Mouse (Mus musculus) embryonic facial prominence, embryonic 12.5 days (tissue): ENCODE data around the gene Ap2a1. TPM values are rescaled to one million over a fixed set of nuclear protein-coding genes. Genes with fewer than 3 reads are reported as not detected.

Source experiments
- ATAC-seq: fragments of 200-750 bp; cut with Nextera tagmentation; 2 replicates; pipeline ENCODE4 v1.8.0; 2017; ENCODE audit not compliant: insufficient number of reproducible peaks, insufficient read depth, low FRiP score, low TSS enrichment
- H3K27ac ChIP-seq: fragments of 300-500 bp; sonication (generic); 2 replicates; pipeline ENCODE4 v1.5.1; 2016; ENCODE audit warnings: mild to moderate bottlenecking
- H3K27me3 ChIP-seq: fragments of 300-500 bp; sonication (generic); 2 replicates; pipeline ENCODE4 v1.6.1; 2016; ENCODE audit warnings: mild to moderate bottlenecking, moderate library complexity
- H3K36me3 ChIP-seq: fragments of 300-500 bp; sonication (generic); 2 replicates; pipeline ENCODE4 v1.6.1; 2016; ENCODE audit warnings: mild to moderate bottlenecking
- H3K4me1 ChIP-seq: fragments of 300-500 bp; sonication (generic); 2 replicates; pipeline ENCODE4 v1.6.1; 2016
- H3K4me2 ChIP-seq: fragments of 300-500 bp; sonication (generic); replicated peaks from 2 replicates; pipeline ENCODE4 v1.6.1; 2016; ENCODE audit warnings: mild to moderate bottlenecking, moderate library complexity
- H3K4me3 ChIP-seq: fragments of 300-500 bp; sonication (generic); 2 replicates; pipeline ENCODE4 v1.5.1; 2016; ENCODE audit warnings: mild to moderate bottlenecking
- H3K9ac ChIP-seq: fragments of 300-500 bp; sonication (generic); 2 replicates; pipeline ENCODE4 v1.6.1; 2016; ENCODE audit warnings: mild to moderate bottlenecking, moderate library complexity
- H3K9me3 ChIP-seq: fragments of 300-500 bp; sonication (generic); 2 replicates; pipeline ENCODE4 v1.6.1; 2016; ENCODE audit warnings: mild to moderate bottlenecking, moderate library complexity
- WGBS: fragments of 180-500 bp; shearing (Covaris S2); methylation state at CpG from one replicate; pipeline ENCODE4 v1.1.7; 2016; 5-methylcytosine and 5-hydroxymethylcytosine counted together
- polyA plus RNA-seq: library from polyadenylated mRNA; unstranded; fragments of >200 nt; fragmentation: Nextera tagmentation; extraction: Ambion mirVana; gene quantifications from 2 replicates; pipeline ENCODE4 v1.2.1, GENCODE M21; 2016

Gene Ap2a1
- polyA plus RNA-seq, 1 experiment from 2014 or later = 84.7 TPM

- peak; percentile 57; the same call in 1 of the 2 replicates for ATAC-seq
- H3K27ac ChIP-seq = 0 out of 2 replicates have a peak overlapping the region, but pooled peaks have one; percentile 64
These were observed 22.7 kb upstream of the Ap2a1 start for GRCm38 (mm10) chr7:44951960-44952359.

GRCm38 (mm10) chr7:44949922-44950321, 20.6 kb upstream of the Ap2a1 start:
- no peak for ATAC-seq
- H3K4me2 ChIP-seq = no peak overlapping the region
- H3K27me3 ChIP-seq = peaks cover 33% of the 10 kb centered on the region
- no peak overlapping the region for H3K4me3 ChIP-seq
- WGBS = 80% methylated on average over 6 of the region's 6 CpGs
- peaks cover 12% of the 10 kb centered on the region; the same call in 1 of the 2 replicates for H3K4me1 ChIP-seq
- H3K27ac ChIP-seq = no peak overlapping the region
- H3K9me3 ChIP-seq = no peaks in the 10 kb centered on the region
- H3K9ac ChIP-seq = no peak overlapping the region
- no peaks in the 10 kb centered on the region for H3K36me3 ChIP-seq

More at GRCm38 (mm10) chr7:44951960-44952359, 22.7 kb upstream of the Ap2a1 start:
- Histone ChIP-seq H3K36me3 (no peaks in the 10 kb centered on the region), H3K4me2 (peak overlapping the region; percentile 86), H3K9me3 (no peaks in the 10 kb centered on the region), H3K9ac (peak overlapping the region; percentile 61), H3K27me3 (peaks cover 33% of the 10 kb centered on the region), H3K4me1 (peaks cover 12% of the 10 kb centered on the region; the same call in 1 of the 2 replicates), H3K4me3 (peak overlapping the region; percentile 47)
- WGBS = under 1% methylated on average over 10 of the region's 10 CpGs

GRCm38 (mm10) chr7:44942904-44943303, 13.6 kb upstream of the Ap2a1 start, which contains the start of gene Tsks:
TSS of gene Tsks (plus strand) at chr7:44943204.
- H3K4me2 ChIP-seq = no peak within 1 kb of the TSS
- no peaks in the 10 kb centered on the region for H3K27me3 ChIP-seq
- no peaks in the 10 kb centered on the region for H3K36me3 ChIP-seq
- no peak within 1 kb of the TSS for H3K4me3 ChIP-seq
- no peak for ATAC-seq
- WGBS = 85% methylated on average over 7 of the region's 7 CpGs
- H3K9me3 ChIP-seq = no peaks in the 10 kb centered on the region
- H3K27ac ChIP-seq = no peak within 1 kb of the TSS
- no peaks in the 10 kb centered on the region for H3K4me1 ChIP-seq
- H3K9ac ChIP-seq = no peak within 1 kb of the TSS

- no peak overlapping the region for H3K4me3 ChIP-seq
- no peaks in the 10 kb centered on the region for H3K36me3 ChIP-seq
- no peak overlapping the region for H3K9ac ChIP-seq
- ATAC-seq = no peak
- 87% methylated on average over 4 of the region's 4 CpGs for WGBS
- no peaks in the 10 kb centered on the region for H3K4me1 ChIP-seq
- H3K27ac ChIP-seq = no peak overlapping the region
- H3K4me2 ChIP-seq = no peak overlapping the region
- no peaks in the 10 kb centered on the region for H3K9me3 ChIP-seq
- no peaks in the 10 kb centered on the region for H3K27me3 ChIP-seq
These were observed 9.4 kb upstream of the Ap2a1 start for GRCm38 (mm10) chr7:44938680-44939079.

GRCm38 (mm10) chr7:44928570-44928969, 726 bp downstream of the Ap2a1 start:
- H3K9me3 ChIP-seq = no peaks in the 10 kb centered on the region
- peak overlapping the region; percentile 97 for H3K4me3 ChIP-seq
- no peak overlapping the region for H3K27ac ChIP-seq
- H3K9ac ChIP-seq = peak overlapping the region; percentile 90
- H3K27me3 ChIP-seq = no peaks in the 10 kb centered on the region
- ATAC-seq = no peak
- peak overlapping the region; percentile 80 for H3K4me2 ChIP-seq
- peaks cover 22% of the 10 kb centered on the region for H3K36me3 ChIP-seq
- H3K4me1 ChIP-seq = peaks cover 20% of the 10 kb centered on the region
- WGBS = 11% methylated on average over 1 of the region's 1 CpGs

GRCm38 (mm10) chr7:44925468-44925867, 3.8 kb downstream of the Ap2a1 start:
- Histone ChIP-seq H3K9me3 (no peaks in the 10 kb centered on the region), H3K4me1 (peaks cover 18% of the 10 kb centered on the region), H3K9ac (no peak overlapping the region), H3K4me3 (no peak overlapping the region), H3K27ac (no peak overlapping the region), H3K36me3 (peaks cover 42% of the 10 kb centered on the region), H3K4me2 (no peak overlapping the region), H3K27me3 (no peaks in the 10 kb centered on the region)
- no peak for ATAC-seq
- WGBS = 70% methylated on average over 3 of the region's 3 CpGs

GRCm38 (mm10) chr7:44922530-44922929, 6.8 kb downstream of the Ap2a1 start:
- ATAC-seq = no peak
- Histone ChIP-seq H3K36me3 (peaks cover 44% of the 10 kb centered on the region), H3K4me3 (no peak overlapping the region), H3K4me1 (peaks cover 2% of the 10 kb centered on the region), H3K9me3 (no peaks in the 10 kb centered on the region), H3K4me2 (no peak overlapping the region), H3K27ac (no peak overlapping the region), H3K27me3 (no peaks in the 10 kb centered on the region), H3K9ac (no peak overlapping the region)

GRCm38 (mm10) chr7:44919127-44919526, 10.2 kb downstream of the Ap2a1 start:
- no peak overlapping the region for H3K4me2 ChIP-seq
- WGBS = 80% methylated on average over 5 of the region's 5 CpGs
- peaks cover 50% of the 10 kb centered on the region for H3K36me3 ChIP-seq
- H3K4me1 ChIP-seq = no peaks in the 10 kb centered on the region
- H3K9me3 ChIP-seq = no peaks in the 10 kb centered on the region
- ATAC-seq = no peak
- H3K27ac ChIP-seq = no peak overlapping the region
- no peaks in the 10 kb centered on the region for H3K27me3 ChIP-seq
- no peak overlapping the region for H3K4me3 ChIP-seq
- H3K9ac ChIP-seq = no peak overlapping the region

- H3K4me1 ChIP-seq = no peaks in the 10 kb centered on the region
- no peaks in the 10 kb centered on the region for H3K9me3 ChIP-seq
- H3K36me3 ChIP-seq = peaks cover 51% of the 10 kb centered on the region
- no peak overlapping the region for H3K4me3 ChIP-seq
- no peak for ATAC-seq
- no peaks in the 10 kb centered on the region for H3K27me3 ChIP-seq
- WGBS = 86% methylated on average over 3 of the region's 3 CpGs
- H3K9ac ChIP-seq = no peak overlapping the region
- no peak overlapping the region for H3K4me2 ChIP-seq
- no peak overlapping the region for H3K27ac ChIP-seq
These were observed 11.1 kb downstream of the Ap2a1 start for GRCm38 (mm10) chr7:44918219-44918618.

- no peak; the same call in 1 of the 2 replicates for ATAC-seq
- Histone ChIP-seq H3K27ac (no peak overlapping the region), H3K27me3 (no peaks in the 10 kb centered on the region), H3K4me2 (no peak overlapping the region), H3K4me3 (no peak overlapping the region), H3K36me3 (peaks cover 50% of the 10 kb centered on the region), H3K9me3 (no peaks in the 10 kb centered on the region), H3K4me1 (no peaks in the 10 kb centered on the region), H3K9ac (no peak overlapping the region)
- 94% methylated on average over 4 of the region's 4 CpGs for WGBS
These were observed 12.4 kb downstream of the Ap2a1 start for GRCm38 (mm10) chr7:44916881-44917280.

GRCm38 (mm10) chr7:44916191-44916590, 13.1 kb downstream of the Ap2a1 start:
- peaks cover 53% of the 10 kb centered on the region for H3K36me3 ChIP-seq

GRCm38 (mm10) chr7:44915314-44915713, 14.0 kb downstream of the Ap2a1 start:
- ATAC-seq = no peak
- Histone ChIP-seq H3K9me3 (no peaks in the 10 kb centered on the region), H3K9ac (no peak overlapping the region), H3K4me2 (no peak overlapping the region), H3K36me3 (peaks cover 62% of the 10 kb centered on the region), H3K27me3 (no peaks in the 10 kb centered on the region), H3K27ac (no peak overlapping the region), H3K4me3 (no peak overlapping the region), H3K4me1 (no peaks in the 10 kb centered on the region)
- 92% methylated on average over 9 of the region's 9 CpGs for WGBS

More at GRCm38 (mm10) chr7:44916191-44916590, 13.1 kb downstream of the Ap2a1 start:
- no peak for ATAC-seq
- no peak overlapping the region for H3K4me3 ChIP-seq
- H3K4me1 ChIP-seq = no peaks in the 10 kb centered on the region
- no peak overlapping the region for H3K4me2 ChIP-seq
- no peak overlapping the region for H3K9ac ChIP-seq
- no peak overlapping the region for H3K27ac ChIP-seq
- no peaks in the 10 kb centered on the region for H3K9me3 ChIP-seq
- 90% methylated on average over 6 of the region's 6 CpGs for WGBS
- H3K27me3 ChIP-seq = no peaks in the 10 kb centered on the region
